Mouse (Mus musculus) ES-Bruce4 (cell line): ENCODE measurements around the gene Nsmf. TPM values are rescaled to one million over a fixed set of nuclear protein-coding genes. Genes with fewer than 3 reads are reported as not detected.

Source experiments
- H3K27ac ChIP-seq: 2 replicates; pipeline ENCODE4 v1.5.1; 2012; ENCODE audit warnings: low read length, inconsistent platforms; ENCODE audit not compliant: insufficient read depth
- H3K27me3 ChIP-seq: 2 replicates; pipeline ENCODE4 v1.6.1; 2012; ENCODE audit warnings: mild to moderate bottlenecking, low read length, inconsistent platforms; ENCODE audit not compliant: control insufficient read depth, poor library complexity, insufficient read depth, severe bottlenecking
- H3K36me3 ChIP-seq: 2 replicates; pipeline ENCODE4 v1.6.1; 2012; ENCODE audit warnings: inconsistent platforms, mild to moderate bottlenecking, low read length, moderate library complexity; ENCODE audit not compliant: control insufficient read depth, poor library complexity, insufficient read depth, severe bottlenecking
- H3K4me1 ChIP-seq: one replicate; pipeline ENCODE4 v1.8.1; 2011; ENCODE audit warnings: low read length; ENCODE audit not compliant: control insufficient read depth, insufficient read depth
- H3K4me3 ChIP-seq: 2 replicates; pipeline ENCODE4 v1.5.1; 2011; ENCODE audit warnings: low read depth, mild to moderate bottlenecking, low read length
- H3K9ac ChIP-seq: 2 replicates; pipeline ENCODE4 v1.6.1; 2012; ENCODE audit warnings: low read depth, mild to moderate bottlenecking, inconsistent platforms; ENCODE audit not compliant: poor library complexity, severe bottlenecking
- H3K9me3 ChIP-seq: replicated peaks from 2 replicates; pipeline ENCODE4 v1.6.1; 2012; ENCODE audit warnings: mild to moderate bottlenecking, low read length, inconsistent platforms; ENCODE audit not compliant: control insufficient read depth, poor library complexity, insufficient read depth, severe bottlenecking
- CTCF ChIP-seq: IDR thresholded peaks from one replicate; pipeline ENCODE4 v1.8.1; 2011; ENCODE audit warnings: low read depth, low read length
- EP300 ChIP-seq: IDR thresholded peaks from 2 replicates; pipeline ENCODE4 v1.6.1; 2011; ENCODE audit warnings: low read depth, low read length; ENCODE audit not compliant: insufficient read depth
- POLR2A ChIP-seq: IDR thresholded peaks from one replicate; pipeline ENCODE4 v1.8.1; 2011; ENCODE audit warnings: low read length; ENCODE audit not compliant: insufficient read depth
- polyA plus RNA-seq: library from polyadenylated mRNA; stranded (reverse); fragments of >200 nt; gene quantifications from 2 replicates; pipeline ENCODE4 v1.2.4, GENCODE M21; 2011; ENCODE audit warnings: low read depth; ENCODE audit not compliant: missing spikeins, insufficient read depth, insufficient read length

The Nsmf gene
- polyA plus RNA-seq, 1 experiment, result 14.9 TPM

DNA sequence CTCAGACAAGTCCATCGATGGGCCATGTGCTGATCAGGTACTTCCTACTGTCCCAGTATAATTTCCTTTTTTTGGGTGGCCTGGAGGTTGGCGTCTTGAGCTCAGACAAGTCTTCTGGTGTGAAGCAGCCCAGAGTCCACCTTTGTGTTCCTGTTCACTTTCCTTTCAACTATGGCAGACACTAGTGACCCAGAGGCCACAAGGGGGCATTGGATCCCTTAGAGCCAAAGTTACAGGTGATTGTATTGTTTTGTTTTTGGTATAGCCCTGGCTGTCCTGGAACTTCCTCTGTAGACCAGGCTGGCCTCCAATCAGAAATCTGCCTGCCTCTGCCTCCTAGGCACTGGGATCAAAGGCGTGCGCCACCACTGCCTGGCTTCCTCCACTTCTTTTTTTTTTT is 18.2 kb downstream of the Nsmf start:
- Histone ChIP-seq H3K9me3 (no peaks in the 10 kb centered on the region), H3K9ac (no peak overlapping the region), H3K4me1 (no peaks in the 10 kb centered on the region), H3K27me3 (no peaks in the 10 kb centered on the region), H3K36me3 (no peaks in the 10 kb centered on the region), H3K4me3 (no peak overlapping the region), H3K27ac (no peak overlapping the region)
- TF ChIP-seq CTCF, result no peak
- no peak for TF ChIP-seq EP300
- TF ChIP-seq POLR2A, result no peak

DNA sequence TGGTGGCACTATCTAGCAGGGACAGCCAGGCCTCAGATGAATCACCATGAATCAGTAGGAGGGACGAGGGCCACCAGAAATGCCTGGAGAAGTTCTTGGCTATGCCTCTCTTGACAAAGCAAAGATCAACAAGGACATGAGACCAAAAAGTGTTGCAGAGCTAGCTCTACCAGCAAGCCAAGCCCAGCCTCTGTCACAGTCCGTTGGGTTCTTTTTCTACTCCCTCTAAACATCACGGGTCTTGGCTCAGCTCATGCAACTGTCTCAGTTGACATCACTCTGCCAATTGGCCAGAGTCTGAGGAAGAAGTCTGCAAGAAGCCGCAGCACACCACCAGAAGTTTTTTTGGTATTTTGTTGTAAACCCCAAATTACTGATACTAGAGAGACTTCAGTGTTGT is 21.4 kb downstream of the Nsmf start:
- TF ChIP-seq CTCF (no peak), POLR2A (no peak), EP300 (no peak)
- H3K4me3 ChIP-seq, result no peak overlapping the region
- no peaks in the 10 kb centered on the region for H3K9me3 ChIP-seq
- no peaks in the 10 kb centered on the region for H3K27me3 ChIP-seq
- H3K27ac ChIP-seq, result no peak overlapping the region
- H3K36me3 ChIP-seq, result no peaks in the 10 kb centered on the region
- no peak overlapping the region for H3K9ac ChIP-seq
- H3K4me1 ChIP-seq, result no peaks in the 10 kb centered on the region

DNA sequence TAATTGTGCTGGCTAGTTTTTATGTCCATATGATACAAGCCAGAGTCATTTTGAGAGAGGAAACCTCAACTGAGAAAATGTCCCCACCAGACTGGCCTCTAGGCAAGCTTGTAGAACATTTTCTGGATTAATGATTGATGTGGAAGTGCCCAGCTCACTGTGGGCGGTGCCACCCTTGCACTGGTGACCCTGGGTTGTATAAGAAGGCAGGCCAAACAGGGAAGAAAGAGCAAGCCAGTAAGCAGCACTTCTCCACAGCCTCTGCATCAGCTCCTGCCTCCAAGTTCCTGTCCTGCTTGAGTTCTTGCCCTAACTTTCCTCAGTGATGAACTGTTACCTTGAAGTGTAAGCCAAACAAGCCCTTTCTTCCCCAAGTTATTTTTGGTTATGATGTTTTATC is 24.8 kb downstream of the Nsmf start:
- no peaks in the 10 kb centered on the region for H3K36me3 ChIP-seq
- no peak overlapping the region for H3K27ac ChIP-seq
- no peaks in the 10 kb centered on the region for H3K9me3 ChIP-seq
- TF ChIP-seq CTCF, result no peak
- no peak for TF ChIP-seq POLR2A
- no peak for TF ChIP-seq EP300
- no peaks in the 10 kb centered on the region for H3K4me1 ChIP-seq
- no peak overlapping the region for H3K4me3 ChIP-seq
- no peak overlapping the region for H3K9ac ChIP-seq
- no peaks in the 10 kb centered on the region for H3K27me3 ChIP-seq

DNA sequence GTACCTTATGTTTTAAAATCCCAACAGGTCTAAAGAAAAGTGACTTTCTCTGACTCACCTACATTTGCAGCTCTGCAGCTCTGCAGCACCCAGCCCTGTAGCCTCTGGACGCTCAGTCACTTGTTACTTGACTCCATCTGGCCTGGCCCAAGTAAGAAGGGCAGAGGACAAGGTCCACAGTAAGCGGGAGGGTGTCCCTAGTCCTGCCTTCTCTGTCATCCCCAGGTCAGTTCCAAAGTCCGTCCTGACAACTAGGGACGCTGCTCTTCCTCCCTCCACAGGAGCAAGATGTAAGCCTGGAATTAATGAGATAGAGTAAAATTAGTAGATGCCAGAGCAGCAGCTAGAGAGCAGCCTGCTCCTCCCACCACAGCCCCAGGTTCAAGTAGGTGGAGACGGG is 25.9 kb downstream of the Nsmf start, which contains the start of gene Entpd8:
TSS of gene Entpd8 (plus strand) at position 229 of the 400 bp plus-strand sequence.
- Histone ChIP-seq H3K36me3 (no peaks in the 10 kb centered on the region), H3K4me3 (no peak within 1 kb of the TSS), H3K9me3 (no peaks in the 10 kb centered on the region), H3K27me3 (no peaks in the 10 kb centered on the region), H3K27ac (no peak within 1 kb of the TSS), H3K4me1 (no peaks in the 10 kb centered on the region), H3K9ac (no peak within 1 kb of the TSS)
- TF ChIP-seq POLR2A (no peak), EP300 (no peak), CTCF (no peak)

DNA sequence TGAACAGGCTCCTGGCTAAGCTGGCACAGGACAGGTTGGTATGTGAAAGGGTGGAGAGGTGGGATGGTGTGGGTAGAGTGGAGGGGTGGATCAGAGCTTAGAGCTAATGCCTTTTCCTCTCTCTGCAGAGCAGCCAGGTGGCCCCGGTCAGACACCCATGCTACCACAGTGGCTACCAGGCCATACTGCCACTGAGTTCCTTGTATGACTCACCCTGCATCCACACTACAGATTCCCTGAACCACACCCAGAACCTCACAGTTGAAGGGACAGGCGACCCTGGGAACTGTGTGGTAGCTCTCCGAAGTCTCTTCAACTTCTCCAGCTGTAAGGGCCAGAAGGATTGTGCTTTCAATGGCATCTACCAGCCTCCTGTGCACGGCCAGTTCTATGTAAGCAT is 29.5 kb downstream of the Nsmf start:
- no peak overlapping the region for H3K27ac ChIP-seq
- TF ChIP-seq EP300 (no peak), CTCF (no peak), POLR2A (no peak)
- H3K36me3 ChIP-seq, result no peaks in the 10 kb centered on the region
- no peaks in the 10 kb centered on the region for H3K9me3 ChIP-seq
- H3K27me3 ChIP-seq, result no peaks in the 10 kb centered on the region
- no peak overlapping the region for H3K4me3 ChIP-seq
- no peaks in the 10 kb centered on the region for H3K4me1 ChIP-seq
- no peak overlapping the region for H3K9ac ChIP-seq

DNA sequence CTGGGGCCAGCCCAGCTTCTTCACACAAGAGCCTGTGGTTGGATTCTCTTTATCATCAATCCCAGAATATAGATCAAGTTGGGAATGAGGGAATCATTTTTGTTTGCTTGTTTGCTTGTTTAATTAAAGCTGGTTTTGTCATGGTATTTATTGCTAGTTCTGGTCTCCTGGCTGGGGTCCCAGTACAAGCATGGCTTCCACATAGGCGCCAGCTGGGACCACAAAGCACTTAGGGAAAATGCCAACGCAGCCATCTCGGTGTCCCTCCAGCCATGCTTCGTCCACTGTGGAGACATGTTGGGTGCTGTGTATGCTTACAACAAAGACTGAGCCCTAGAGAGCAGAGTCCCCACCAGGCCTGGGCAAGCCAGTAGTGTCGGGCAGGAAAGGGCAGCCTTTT is 31.4 kb downstream of the Nsmf start:
- no peak overlapping the region for H3K27ac ChIP-seq
- TF ChIP-seq POLR2A (no peak), CTCF (no peak), EP300 (no peak)
- H3K27me3 ChIP-seq, result no peaks in the 10 kb centered on the region
- no peaks in the 10 kb centered on the region for H3K4me1 ChIP-seq
- no peaks in the 10 kb centered on the region for H3K9me3 ChIP-seq
- no peaks in the 10 kb centered on the region for H3K36me3 ChIP-seq
- H3K4me3 ChIP-seq, result no peak overlapping the region
- H3K9ac ChIP-seq, result no peak overlapping the region
